Mouse (Mus musculus) stomach, embryonic 15.5 days (tissue): ENCODE data around the gene Ahdc1. TPM values are rescaled to one million over a fixed set of nuclear protein-coding genes. Genes with fewer than 3 reads are reported as not detected.
"Not testable (repeated sequence)": the region's sequence is repeated elsewhere in the genome, so short reads cannot be mapped to it uniquely, and the experiment has no call there.

Source experiments
- ATAC-seq: fragments of 200-750 bp; cut with Nextera tagmentation; 2 replicates; pipeline ENCODE4 v1.8.0; 2017; ENCODE audit warnings: low read depth, moderate number of reproducible peaks, moderate TSS enrichment; ENCODE audit not compliant: insufficient read depth, low FRiP score
- H3K27ac ChIP-seq: fragments of 300-500 bp; sonication (generic); 2 replicates; pipeline ENCODE4 v1.5.1; 2015; ENCODE audit warnings: mild to moderate bottlenecking, inconsistent platforms
- H3K27me3 ChIP-seq: fragments of 300-500 bp; sonication (generic); replicated peaks from 2 replicates; pipeline ENCODE4 v1.6.1; 2015; ENCODE audit warnings: inconsistent platforms
- H3K36me3 ChIP-seq: fragments of 300-500 bp; sonication (generic); 2 replicates; pipeline ENCODE4 v1.6.1; 2015; ENCODE audit warnings: inconsistent platforms
- H3K4me1 ChIP-seq: fragments of 300-500 bp; sonication (generic); 2 replicates; pipeline ENCODE4 v1.6.1; 2015; ENCODE audit warnings: inconsistent platforms
- H3K4me2 ChIP-seq: fragments of 300-500 bp; sonication (generic); 2 replicates; pipeline ENCODE4 v1.6.1; 2015; ENCODE audit warnings: mild to moderate bottlenecking, inconsistent platforms
- H3K4me3 ChIP-seq: fragments of 300-500 bp; sonication (generic); replicated peaks from 2 replicates; pipeline ENCODE4 v1.5.1; 2015; ENCODE audit warnings: inconsistent platforms
- H3K9ac ChIP-seq: fragments of 300-500 bp; sonication (generic); 2 replicates; pipeline ENCODE4 v1.6.1; 2015; ENCODE audit warnings: inconsistent platforms
- H3K9me3 ChIP-seq: fragments of 300-500 bp; sonication (generic); 2 replicates; pipeline ENCODE4 v1.6.1; 2016; ENCODE audit warnings: inconsistent platforms
- WGBS: fragments of 180-500 bp; shearing (Covaris S2); methylation state at CpG from one replicate; pipeline ENCODE4 v1.1.7; 2015; 5-methylcytosine and 5-hydroxymethylcytosine counted together
- polyA plus RNA-seq: library from polyadenylated mRNA; unstranded; fragments of >200 nt; fragmentation: Nextera tagmentation; extraction: Ambion mirVana; gene quantifications from 2 replicates; pipeline ENCODE4 v1.2.1, GENCODE M21; 2015

Gene Ahdc1
- polyA plus RNA-seq, 1 experiment from 2014 or later = 9.3 TPM

DNA sequence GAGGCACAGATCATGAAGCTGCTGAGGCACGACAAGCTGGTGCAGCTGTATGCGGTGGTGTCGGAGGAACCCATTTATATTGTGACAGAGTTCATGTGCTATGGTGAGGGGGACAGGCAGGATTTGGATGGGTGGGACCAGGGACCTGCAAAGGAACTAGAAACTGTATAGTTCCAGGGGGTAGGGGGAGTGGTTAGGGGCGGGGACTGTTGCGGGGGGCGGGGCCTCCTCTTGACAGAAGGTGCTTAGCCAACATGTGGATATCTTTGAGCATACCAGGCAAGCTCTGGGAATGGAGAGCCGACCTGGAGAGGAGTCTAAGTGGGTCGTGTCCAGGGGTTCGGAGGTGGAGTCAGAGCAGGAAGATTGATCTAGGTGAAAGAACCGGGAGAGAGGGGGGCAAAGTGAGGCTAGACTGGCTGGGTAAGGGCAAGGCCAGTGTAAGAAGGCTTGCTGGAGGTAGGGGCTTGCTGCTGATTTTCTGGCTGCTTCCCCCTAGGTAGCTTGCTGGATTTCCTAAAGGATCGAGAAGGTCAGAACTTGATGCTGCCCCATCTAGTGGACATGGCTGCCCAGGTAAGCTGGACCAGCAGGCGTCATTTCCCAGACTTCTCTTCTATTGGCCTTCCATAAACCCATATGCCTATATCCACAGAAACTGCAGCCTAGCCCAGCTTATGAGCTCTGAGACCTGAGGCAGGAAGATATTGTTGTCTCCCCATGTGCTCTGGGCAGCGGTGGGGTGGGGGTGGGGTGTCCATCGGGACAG lies 13.4 kb upstream of the Ahdc1 start:
- Histone ChIP-seq H3K9me3 (no peaks in the 10 kb centered on the region), H3K4me2 (no peak overlapping the region), H3K4me1 (no peaks in the 10 kb centered on the region; the same call in 1 of the 2 replicates), H3K36me3 (no peaks in the 10 kb centered on the region), H3K27ac (no peak overlapping the region), H3K4me3 (no peak overlapping the region), H3K27me3 (no peaks in the 10 kb centered on the region), H3K9ac (no peak overlapping the region)
- WGBS = 37% methylated on average over 14 of the region's 14 CpGs
- ATAC-seq = 0 out of 2 replicates have a peak, but pooled peaks have one; percentile 33

DNA sequence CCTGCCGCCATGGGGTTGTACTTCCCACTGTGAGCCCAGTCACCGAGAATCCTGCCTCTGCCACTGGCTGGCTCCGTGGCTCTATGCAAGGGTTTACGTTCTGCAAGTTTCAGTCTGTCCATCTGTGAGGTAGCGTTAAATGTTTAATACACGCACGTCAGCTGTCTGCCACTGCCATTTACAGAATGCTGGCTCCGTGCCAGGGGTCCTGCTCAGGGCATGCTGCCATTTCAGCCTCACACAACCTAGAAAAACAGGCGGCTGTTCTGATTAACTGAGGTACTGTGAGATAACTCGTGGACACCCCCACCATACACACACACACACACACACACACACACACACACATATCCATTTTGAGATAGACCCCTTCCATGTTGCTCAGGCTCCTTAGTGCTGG lies 8.2 kb upstream of the Ahdc1 start:
- Histone ChIP-seq H3K27me3 (no peaks in the 10 kb centered on the region), H3K27ac (no peak overlapping the region), H3K9me3 (no peaks in the 10 kb centered on the region), H3K4me3 (no peak overlapping the region), H3K9ac (no peak overlapping the region), H3K4me1 (peaks cover 7% of the 10 kb centered on the region), H3K36me3 (no peaks in the 10 kb centered on the region), H3K4me2 (no peak overlapping the region)
- 25% methylated on average over 10 of the region's 10 CpGs for WGBS
- ATAC-seq = no peak

DNA sequence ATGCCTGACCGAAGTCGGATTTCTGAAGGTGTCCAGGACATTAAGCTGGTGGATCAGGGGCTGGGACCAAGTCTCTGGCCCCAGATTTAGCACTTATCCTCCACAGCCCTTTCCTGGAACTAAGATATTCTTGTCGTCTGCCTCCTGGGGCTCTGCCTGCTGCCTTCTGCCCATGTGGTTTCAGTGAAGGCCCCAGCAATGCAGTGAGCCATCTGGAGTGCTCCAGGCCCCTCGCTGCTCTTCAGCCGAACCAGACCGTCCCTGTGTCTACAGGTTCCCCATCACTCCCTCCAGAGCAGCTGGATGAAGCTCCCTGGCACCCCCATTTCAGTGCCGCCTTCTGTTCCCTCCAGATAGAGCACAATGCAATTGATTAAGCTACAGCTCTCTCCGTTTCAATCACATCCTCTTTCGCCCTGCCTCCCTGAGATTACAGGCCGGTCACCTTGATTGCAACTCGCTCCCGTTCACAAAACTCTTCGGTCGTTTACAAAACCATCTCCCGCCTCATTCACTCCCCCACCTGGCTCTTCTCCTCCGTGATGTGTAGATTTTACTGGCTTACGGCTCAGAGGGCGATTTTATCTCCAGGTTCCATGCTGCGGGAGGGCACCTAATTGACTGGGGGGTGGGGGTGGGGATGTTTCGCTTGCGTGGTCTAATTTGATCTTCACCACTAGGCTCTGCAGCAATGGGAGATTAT lies 7.6 kb upstream of the Ahdc1 start:
- H3K27ac ChIP-seq = no peak overlapping the region
- H3K4me2 ChIP-seq = no peak overlapping the region
- H3K4me1 ChIP-seq = peaks cover 13% of the 10 kb centered on the region
- WGBS = 47% methylated on average over 21 of the region's 21 CpGs
- no peaks in the 10 kb centered on the region for H3K27me3 ChIP-seq
- H3K4me3 ChIP-seq = no peak overlapping the region
- no peaks in the 10 kb centered on the region for H3K9me3 ChIP-seq
- no peak overlapping the region for H3K9ac ChIP-seq
- H3K36me3 ChIP-seq = no peaks in the 10 kb centered on the region
- ATAC-seq = no peak

DNA sequence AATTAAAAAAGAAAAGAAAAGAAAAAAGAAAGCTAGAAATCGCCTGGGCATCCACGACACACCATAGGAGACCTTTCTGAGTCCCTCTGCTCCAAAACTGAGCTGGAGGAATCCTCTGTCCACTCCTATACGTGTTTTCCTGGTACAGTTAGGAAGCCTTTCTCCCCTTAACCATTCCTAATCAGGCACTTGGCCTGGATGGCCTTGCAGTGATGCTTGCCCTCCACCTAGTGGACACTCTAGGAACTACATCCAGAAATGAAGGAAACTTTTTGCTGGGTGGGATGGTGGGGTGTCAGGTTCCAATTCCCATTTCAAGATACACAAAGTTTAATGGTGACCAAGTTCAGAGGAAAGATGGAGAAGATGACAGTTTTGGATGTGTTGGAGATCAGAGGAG lies 5.8 kb upstream of the Ahdc1 start:
- Histone ChIP-seq H3K27ac (no peak overlapping the region), H3K9ac (no peak overlapping the region), H3K36me3 (no peaks in the 10 kb centered on the region), H3K4me2 (no peak overlapping the region), H3K27me3 (peaks cover 7% of the 10 kb centered on the region; the same call in 1 of the 2 replicates), H3K9me3 (no peaks in the 10 kb centered on the region), H3K4me1 (peaks cover 13% of the 10 kb centered on the region), H3K4me3 (no peak overlapping the region)
- WGBS = 5% methylated on average over 3 of the region's 3 CpGs
- ATAC-seq = no peak; the same call in 1 of the 2 replicates

DNA sequence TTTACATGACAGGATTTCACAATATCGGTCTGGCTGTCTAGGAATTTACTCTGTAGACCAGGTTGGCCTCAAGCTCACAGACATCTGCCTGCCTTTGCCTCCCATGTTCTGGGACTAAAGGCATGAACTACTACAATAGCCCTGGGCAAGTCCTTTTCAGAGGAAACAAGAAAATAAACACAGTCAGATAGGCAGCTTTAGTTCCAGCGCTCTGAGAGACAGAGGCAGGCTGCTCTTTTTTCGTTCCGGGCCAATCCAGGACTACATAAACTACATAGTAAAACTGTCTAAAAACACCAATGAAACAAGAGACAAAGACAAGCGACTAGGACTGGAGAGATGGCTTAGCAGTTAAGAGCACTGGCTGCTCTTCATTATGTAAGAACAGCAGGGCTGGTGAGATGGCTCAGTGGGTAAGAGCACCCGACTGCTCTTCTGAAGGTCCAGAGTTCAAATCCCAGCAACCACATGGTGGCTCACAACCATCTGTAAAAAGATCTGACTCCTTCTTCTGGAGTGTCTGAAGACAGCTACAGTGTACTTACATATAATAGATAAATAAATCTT lies 5.1 kb upstream of the Ahdc1 start:
- WGBS = 51% methylated on average over 6 of the region's 6 CpGs
- H3K9ac ChIP-seq, H3K36me3 ChIP-seq, ATAC-seq, H3K27me3 ChIP-seq, H3K4me2 ChIP-seq, H3K9me3 ChIP-seq, H3K4me3 ChIP-seq, H3K27ac ChIP-seq: not testable (repeated sequence)
- peaks cover 16% of the 10 kb centered on the region for H3K4me1 ChIP-seq

DNA sequence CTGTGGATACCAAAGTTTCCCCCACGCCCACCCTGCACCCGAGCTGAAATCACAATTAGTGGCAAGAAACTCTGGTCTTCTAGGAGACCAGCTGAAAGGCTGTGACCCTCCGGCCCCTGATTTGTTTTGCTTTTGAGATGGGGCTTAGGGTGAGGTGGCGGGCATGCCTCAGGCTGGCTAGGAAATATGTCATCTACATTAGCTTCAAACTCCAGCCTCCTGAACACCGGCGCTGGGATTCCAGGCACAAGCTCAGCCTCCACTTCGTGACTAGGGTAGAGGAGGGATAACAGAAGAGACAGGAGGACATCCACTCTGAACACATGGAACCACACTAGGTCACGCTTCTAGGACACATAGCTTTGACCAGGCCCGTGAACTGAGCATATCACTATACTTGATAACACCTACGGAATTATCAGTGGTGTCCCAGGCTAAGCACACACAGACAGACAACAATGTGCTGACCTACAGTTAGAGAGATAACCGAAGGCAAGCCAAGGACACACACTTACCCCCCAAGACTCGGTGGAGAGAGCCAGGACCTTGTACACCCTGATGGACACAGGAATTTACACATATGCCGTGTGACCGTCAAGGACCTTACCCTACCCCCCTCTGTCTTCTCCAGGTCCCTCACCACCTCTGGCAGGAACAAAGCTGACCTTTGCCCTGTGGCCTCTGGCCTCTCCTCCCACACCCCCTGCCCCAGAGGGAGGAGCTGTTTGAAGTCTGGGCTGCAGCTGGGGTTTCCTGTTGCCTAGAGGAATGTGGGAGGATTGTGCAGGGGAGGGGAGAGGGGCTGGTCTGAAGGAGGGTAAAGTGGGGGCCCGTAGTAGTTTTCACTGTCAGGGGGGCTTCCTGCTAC lies 3.3 kb upstream of the Ahdc1 start:
- no peak overlapping the region for H3K4me3 ChIP-seq
- ATAC-seq = no peak
- H3K36me3 ChIP-seq = no peaks in the 10 kb centered on the region
- WGBS = 30% methylated on average over 15 of the region's 15 CpGs
- H3K9me3 ChIP-seq = no peaks in the 10 kb centered on the region
- peaks cover 16% of the 10 kb centered on the region for H3K4me1 ChIP-seq
- H3K4me2 ChIP-seq = no peak overlapping the region
- H3K27me3 ChIP-seq = peaks cover 7% of the 10 kb centered on the region; the same call in 1 of the 2 replicates
- H3K27ac ChIP-seq = no peak overlapping the region
- H3K9ac ChIP-seq = no peak overlapping the region

DNA sequence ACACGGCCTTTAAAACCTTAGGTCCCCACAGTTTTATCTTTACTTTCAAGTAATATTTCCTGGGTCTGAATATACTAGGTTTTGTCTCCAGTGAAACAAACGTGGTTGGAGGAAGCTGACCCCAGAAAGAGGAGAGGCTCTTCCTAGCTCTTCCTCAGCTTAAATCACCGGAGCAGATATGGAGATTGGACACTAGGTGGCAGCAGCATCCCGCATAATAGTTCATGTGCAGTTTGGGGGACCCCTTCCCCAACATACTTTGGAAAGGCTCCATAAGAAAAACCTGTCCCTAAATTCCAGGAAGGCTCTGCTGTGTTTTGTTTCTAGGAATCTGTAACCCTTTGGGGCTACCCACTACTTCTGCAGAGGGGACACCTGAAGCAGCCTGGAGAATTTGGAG lies 1.9 kb upstream of the Ahdc1 start:
- Histone ChIP-seq H3K9ac (no peak overlapping the region), H3K4me2 (no peak overlapping the region), H3K27me3 (peaks cover 7% of the 10 kb centered on the region; the same call in 1 of the 2 replicates), H3K4me3 (no peak overlapping the region), H3K36me3 (no peaks in the 10 kb centered on the region), H3K4me1 (peaks cover 23% of the 10 kb centered on the region), H3K9me3 (no peaks in the 10 kb centered on the region), H3K27ac (no peak overlapping the region)
- under 1% methylated on average over 4 of the region's 4 CpGs for WGBS
- no peak for ATAC-seq

DNA sequence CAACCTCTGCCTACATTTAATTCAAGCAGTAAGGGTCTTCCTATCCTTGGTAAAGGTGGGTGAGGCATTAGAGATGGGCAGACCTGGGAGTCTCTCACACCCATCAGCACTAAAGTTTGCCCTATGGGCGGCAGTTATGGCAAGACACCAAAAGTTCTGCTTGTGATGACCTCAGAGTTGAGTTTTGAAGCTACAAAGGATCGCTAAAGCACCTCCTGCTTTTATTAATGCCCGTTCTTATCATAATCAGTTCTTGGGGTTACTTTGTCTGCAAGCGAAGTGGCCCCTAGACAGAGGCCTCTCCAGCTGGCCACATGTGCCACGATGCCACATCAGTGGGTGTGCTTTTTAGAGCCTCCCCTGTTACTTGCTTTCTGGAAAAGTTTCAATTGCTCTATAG lies 1.4 kb upstream of the Ahdc1 start:
- 65% methylated on average over 5 of the region's 5 CpGs for WGBS

DNA sequence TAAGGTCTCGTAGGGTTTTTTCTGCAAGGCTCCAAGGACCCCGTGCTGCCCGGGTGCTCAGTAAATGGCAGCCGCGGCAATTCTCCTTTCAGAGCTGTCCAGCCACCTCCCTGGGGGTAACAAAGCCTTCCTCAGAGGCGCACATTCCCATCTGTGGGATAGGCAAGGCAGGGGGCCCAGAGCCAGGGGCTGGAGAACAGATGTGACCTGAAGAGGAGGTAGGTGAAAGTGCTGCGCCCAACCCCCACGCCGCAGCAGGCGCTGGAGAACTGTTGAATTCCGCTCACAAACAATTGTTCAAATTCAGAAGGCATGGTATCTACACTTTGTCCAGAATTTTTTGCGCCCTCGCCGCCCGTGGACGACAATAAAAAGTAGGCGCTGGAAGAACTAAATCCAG lies 449 bp upstream of the Ahdc1 start:
- H3K27me3 ChIP-seq = peaks cover 7% of the 10 kb centered on the region; the same call in 1 of the 2 replicates
- H3K9ac ChIP-seq = no peak overlapping the region
- peak overlapping the region; percentile 80 for H3K4me3 ChIP-seq
- H3K4me1 ChIP-seq = peaks cover 38% of the 10 kb centered on the region
- H3K4me2 ChIP-seq = peak overlapping the region; percentile 88
- H3K9me3 ChIP-seq = no peaks in the 10 kb centered on the region
- WGBS = 2% methylated on average over 17 of the region's 17 CpGs
- H3K36me3 ChIP-seq = no peaks in the 10 kb centered on the region
- ATAC-seq = no peak
- no peak overlapping the region for H3K27ac ChIP-seq

More for the DNA sequence above, 1.4 kb upstream of the Ahdc1 start:
- Histone ChIP-seq H3K4me3 (no peak overlapping the region), H3K36me3 (no peaks in the 10 kb centered on the region), H3K4me1 (peaks cover 28% of the 10 kb centered on the region), H3K9me3 (no peaks in the 10 kb centered on the region), H3K27ac (no peak overlapping the region), H3K4me2 (no peak overlapping the region), H3K9ac (no peak overlapping the region), H3K27me3 (peaks cover 7% of the 10 kb centered on the region; the same call in 1 of the 2 replicates)
- no peak for ATAC-seq

DNA sequence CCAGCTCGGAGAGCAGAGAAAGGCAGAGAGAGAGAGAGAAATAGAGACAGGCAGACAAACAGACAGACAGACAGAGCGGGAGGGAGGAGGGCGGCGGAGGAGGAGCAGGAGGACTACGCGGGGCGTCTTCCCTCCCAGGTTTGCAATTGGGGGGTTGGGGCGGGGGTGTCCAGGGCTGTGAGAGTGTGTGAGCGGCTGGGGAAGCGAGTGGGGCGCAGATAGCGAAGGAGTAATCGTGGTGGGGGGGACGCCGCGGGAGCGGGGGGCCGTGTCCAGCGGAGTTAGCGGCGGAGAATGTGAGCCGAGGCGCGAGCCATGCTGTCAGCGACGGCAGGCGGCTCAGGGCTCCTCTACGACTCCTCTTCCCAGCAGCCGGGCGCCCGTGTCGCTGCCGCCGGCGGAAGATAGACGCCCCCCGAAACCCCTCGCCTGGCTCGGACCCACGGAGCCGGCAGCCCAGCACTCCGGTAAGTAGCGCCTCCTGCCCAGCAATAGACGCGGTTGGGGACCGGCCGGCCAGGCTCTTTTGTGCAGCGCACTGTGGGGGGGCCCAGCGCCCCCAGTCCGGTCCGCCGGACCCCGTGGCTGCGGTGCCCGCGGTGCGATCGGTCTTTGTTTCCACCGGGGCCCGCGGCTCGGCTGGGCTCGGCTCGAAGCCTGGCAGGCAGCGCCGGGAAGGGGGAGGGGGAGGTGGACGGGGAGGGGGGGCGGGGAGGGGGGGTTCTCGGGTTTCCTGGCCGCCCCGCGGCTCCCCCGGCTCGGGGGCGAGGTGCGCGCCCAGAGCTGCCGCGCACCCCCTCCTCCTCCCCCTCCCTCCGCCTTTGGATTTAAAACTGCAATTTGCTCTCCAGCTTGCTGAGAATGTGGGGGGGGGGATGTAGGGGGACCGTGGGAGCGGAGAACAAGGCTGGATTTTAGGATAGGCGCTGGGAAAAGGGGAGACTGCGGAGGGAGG lies 1.0 kb downstream of the Ahdc1 start:
- Histone ChIP-seq H3K9ac (peak overlapping the region; percentile 90), H3K4me1 (peaks cover 53% of the 10 kb centered on the region), H3K36me3 (no peaks in the 10 kb centered on the region), H3K4me2 (peak overlapping the region; percentile 88), H3K27ac (peak overlapping the region; percentile 97), H3K27me3 (peaks cover 7% of the 10 kb centered on the region; the same call in 1 of the 2 replicates), H3K4me3 (peak overlapping the region; percentile 80), H3K9me3 (no peaks in the 10 kb centered on the region)
- under 1% methylated on average over 74 of the region's 84 CpGs for WGBS
- ATAC-seq = peak; percentile 10
